9 mouse cellular contexts compared by ENCODE assay signal in the genomic region with DNA sequence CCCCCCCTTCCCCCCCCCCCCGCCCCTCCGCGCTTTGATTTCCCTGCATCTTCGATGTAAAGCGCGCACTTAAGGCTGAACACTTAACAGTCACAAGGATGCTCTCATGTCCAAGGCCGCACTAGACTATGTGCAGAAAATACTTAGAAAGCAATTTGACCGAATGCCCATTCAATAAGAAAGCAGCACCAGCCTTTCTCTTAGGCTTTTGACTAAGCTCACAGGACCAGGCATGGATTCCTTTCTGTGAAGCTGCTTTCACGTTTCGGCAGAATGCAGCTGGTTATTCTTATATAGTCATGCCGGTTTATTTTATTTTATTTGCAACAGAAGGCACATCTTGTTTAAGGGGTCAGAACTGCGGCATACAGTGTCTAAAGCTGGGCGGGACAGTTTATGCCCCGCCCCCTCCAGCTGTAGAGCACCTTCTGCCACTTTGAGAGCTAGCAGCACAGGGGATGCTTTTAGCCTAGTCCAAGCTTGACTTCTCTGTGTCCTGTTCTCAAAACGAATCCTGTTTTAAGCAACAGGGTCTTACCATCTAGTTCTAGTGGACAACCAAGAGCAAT. TPM values are rescaled to one million over a fixed set of nuclear protein-coding genes. Genes with fewer than 3 reads are reported as not detected.
DNase-seq lines count a peak whose midpoint lies in the region; ATAC-seq and TF ChIP-seq lines count a peak whose summit lies in the region.
"Had no signal": no experiment of that assay in that cellular context is flagged by ENCODE, and none has a peak within 500 bp of the region (broad histone marks: within the 10 kb centered on the region; RNA-seq: fewer than 3 reads in every experiment).

No protein-coding gene starts in this region.

- TF ChIP-seq CTCF in hindbrain, postnatal 0 days (IDR thresholded peaks at IDR 0.05; ENCODE audit: low read depth) = no peak

- intact Hi-C loops in heart, postnatal 25 days (cut with DNase I) = loop anchor here (5.0 to 10.0 kb wide), 3 partner anchors 184 to 579 kb away; no protein-coding TSS in a partner anchor
- intact Hi-C loops in left cerebral cortex, postnatal 14 days (cut with DNase I) = loop anchor here (5.0 to 10.0 kb wide), 3 partner anchors 184 to 296 kb away; no protein-coding TSS in a partner anchor

- no peak overlapping the region for H3K27ac ChIP-seq in heart, embryonic 15.5 days
- no peak overlapping the region for H3K27ac ChIP-seq in hindbrain, postnatal 0 days

- 0 out of 2 replicates have a peak, but pooled peaks have one; percentile 39 for ATAC-seq in heart, embryonic 15.5 days (replicated peaks; ENCODE audit: insufficient number of reproducible peaks, insufficient read depth, low FRiP score, low read depth)
- peak; percentile 47 for ATAC-seq in hindbrain, postnatal 0 days

- no peaks in the 10 kb centered on the region for H3K9me3 ChIP-seq in heart, embryonic 15.5 days (replicated peaks)
- no peaks in the 10 kb centered on the region for H3K9me3 ChIP-seq in hindbrain, postnatal 0 days (ENCODE audit: low read length)

- H3K4me2 ChIP-seq in heart, embryonic 15.5 days = peak overlapping the region; percentile 52
- H3K4me2 ChIP-seq in hindbrain, postnatal 0 days (ENCODE audit: low read depth, low read length) = peak overlapping the region; percentile 58

- 18% methylated on average over 15 of the region's 15 CpGs for WGBS in heart, embryonic 15.5 days
- WGBS in hindbrain, postnatal 0 days = 27% methylated on average over 15 of the region's 15 CpGs

- DNase-seq in heart, postnatal 25 days (ENCODE audit: low spot score) = no peak
- peak; percentile 57 for DNase-seq in embryo, embryonic 11 days
- peak; percentile 46 for DNase-seq in hindbrain, postnatal 0 days (ENCODE audit: low spot score)
- peak; percentile 18 for DNase-seq in neural tube, embryonic 10.5 days (ENCODE audit: extremely low spot score, low spot score)
- DNase-seq in left cerebral cortex, postnatal 14 days (ENCODE audit: low spot score in 2 of 2) = no peak
- DNase-seq in cerebellum, adult 11 months = no peak
- DNase-seq in frontal cortex, postnatal 36 days (ENCODE audit: low spot score in 2 of 2) = no peak
- DNase-seq: kidney, postnatal 4 days had no signal

- H3K4me3 ChIP-seq in heart, embryonic 15.5 days = peak overlapping the region; percentile 10
- peak overlapping the region; percentile 28 for H3K4me3 ChIP-seq in hindbrain, postnatal 0 days (ENCODE audit: low read length)

- H3K27me3 ChIP-seq in heart, embryonic 15.5 days = no peaks in the 10 kb centered on the region
- no peaks in the 10 kb centered on the region for H3K27me3 ChIP-seq in hindbrain, postnatal 0 days (ENCODE audit: insufficient read depth, low read length)

- H3K9ac ChIP-seq in heart, embryonic 15.5 days = no peak overlapping the region
- no peak overlapping the region for H3K9ac ChIP-seq in hindbrain, postnatal 0 days (replicated peaks; ENCODE audit: low read length)

- no peaks in the 10 kb centered on the region for H3K36me3 ChIP-seq in heart, embryonic 15.5 days
- H3K36me3 ChIP-seq in hindbrain, postnatal 0 days (ENCODE audit: insufficient read depth, low read length) = no peaks in the 10 kb centered on the region

- no peaks in the 10 kb centered on the region for H3K4me1 ChIP-seq in heart, embryonic 15.5 days (replicated peaks)
- H3K4me1 ChIP-seq in hindbrain, postnatal 0 days (ENCODE audit: insufficient read depth, low read length) = no peaks in the 10 kb centered on the region

RNA-seq across cellular contexts. Expression of a gene that starts 30.8 kb away (rescaled TPM):
- 0.31 and 1.1 TPM in 2 replicates for polyA plus RNA-seq in heart, embryonic 15.5 days (2015; fragmentation: Nextera tagmentation; extraction: Ambion mirVana)
- under 1 TPM; 0.05 to 0.06 TPM for total RNA-seq in heart, postnatal 25 days (2021)
- total RNA-seq in hindbrain, postnatal 0 days (2014; rRNA removed) = 2.3 and 3.3 TPM in 2 replicates
- 2.6 and 3.0 TPM in 2 replicates for polyA plus RNA-seq in hindbrain, postnatal 0 days (2015; fragmentation: Nextera tagmentation; extraction: Ambion mirVana)
- total RNA-seq in left cerebral cortex, postnatal 14 days (2021) = 1 to 10 TPM; 2.8 to 3.6 TPM

RNA-seq across cellular contexts. Expression of a gene that starts 48.6 kb away (rescaled TPM):
- not detected in 2 replicates for polyA plus RNA-seq in heart, embryonic 15.5 days (2015; fragmentation: Nextera tagmentation; extraction: Ambion mirVana)
- not detected for total RNA-seq in heart, postnatal 25 days (2021)
- total RNA-seq in hindbrain, postnatal 0 days (2014; rRNA removed) = 1.3 TPM in 1 of 2 replicates, not detected in the other
- polyA plus RNA-seq in hindbrain, postnatal 0 days (2015; fragmentation: Nextera tagmentation; extraction: Ambion mirVana) = 4.0 and 5.0 TPM in 2 replicates
- under 1 TPM; 0.57 to 0.72 TPM for total RNA-seq in left cerebral cortex, postnatal 14 days (2021)

Comparison
In these comparisons a context has a peak if more than half of its experiments do, and no peak if none do; other contexts are left out.
1. DNase-seq: peak in embryo, embryonic 11 days (single experiment), hindbrain, postnatal 0 days (single experiment) and neural tube, embryonic 10.5 days (single experiment); none in heart, postnatal 25 days (single experiment), left cerebral cortex, postnatal 14 days (0 of 2), cerebellum, adult 11 months (single experiment) and frontal cortex, postnatal 36 days (0 of 2).